Mouse (Mus musculus) cerebellum, postnatal 36 days (tissue): ENCODE results near the gene Kctd2.
"Not testable (repeated sequence)": the region's sequence is repeated elsewhere in the genome, so short reads cannot be mapped to it uniquely, and the experiment has no call there.

Source experiments
- DNase-seq, 2 experiments: peaks; one replicate each; pipeline ENCODE4 v3.0.0; 2021 to 2022; ENCODE audit warnings: mixed read lengths in 2 of 2

Kctd2 gene

DNA sequence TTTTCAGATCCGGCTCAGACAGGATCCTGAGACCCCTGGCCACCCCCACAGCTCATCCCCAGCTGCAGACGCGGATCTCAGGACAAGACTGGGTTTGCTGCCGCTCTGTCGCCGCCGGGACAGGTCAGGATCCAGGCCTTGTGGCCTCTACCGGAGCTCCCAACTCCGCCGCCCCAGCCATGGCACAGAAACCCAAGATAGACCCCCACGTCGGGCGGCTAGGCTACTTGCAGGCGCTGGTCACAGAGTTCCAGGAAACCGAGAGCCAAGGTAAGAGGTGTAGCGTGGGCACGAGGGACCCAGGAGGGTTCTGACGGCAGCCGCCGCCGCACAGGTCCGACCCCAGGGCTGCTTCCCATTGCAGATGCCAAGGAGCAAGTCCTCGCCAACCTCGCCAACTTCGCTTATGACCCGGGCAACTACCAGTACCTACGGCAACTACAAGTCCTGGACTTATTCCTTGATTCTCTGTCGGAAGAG, 55.9 kb downstream of the Kctd2 start:
- DNase-seq, result no peak

DNA sequence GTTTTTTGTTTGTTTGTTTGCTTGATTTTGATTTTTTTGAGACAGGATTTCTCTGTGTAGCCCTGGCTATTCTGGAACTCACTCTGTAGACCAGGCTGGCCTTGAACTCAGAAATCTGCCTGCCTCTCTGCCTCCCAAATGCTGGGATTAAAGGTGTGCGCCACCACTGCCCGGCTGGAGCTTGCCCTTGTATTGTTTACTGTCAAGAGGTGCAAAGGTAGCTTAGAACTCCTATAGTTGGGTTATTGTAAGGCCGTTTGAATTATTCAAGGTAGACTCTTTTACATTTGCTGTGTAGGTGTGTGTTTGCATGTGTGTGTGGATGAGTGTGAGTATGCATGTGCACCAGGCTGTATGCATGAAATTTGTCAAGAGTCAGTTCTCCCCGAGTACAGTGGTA, 56.7 kb downstream of the Kctd2 start:
- not testable (repeated sequence) for DNase-seq

DNA sequence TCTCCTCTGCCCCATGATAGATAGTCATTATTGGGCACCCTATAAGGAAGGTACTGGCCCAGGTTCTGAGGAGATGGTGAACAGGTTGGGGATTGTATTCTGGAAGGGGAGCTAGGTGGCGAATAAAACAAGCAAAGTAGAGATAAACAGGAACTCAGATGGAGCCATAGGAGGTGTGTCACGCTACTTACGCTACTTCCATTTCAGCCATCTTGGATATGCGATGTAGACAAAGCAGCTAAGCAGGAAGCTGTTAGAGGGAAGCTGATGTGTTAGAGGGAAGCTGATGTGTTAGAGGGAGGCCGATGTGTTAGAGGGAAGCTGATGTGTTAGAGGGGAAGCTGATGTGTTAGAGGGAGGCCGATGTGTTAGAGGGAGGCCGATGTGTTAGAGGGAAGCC, 57.5 kb downstream of the Kctd2 start:
- not testable (repeated sequence) for DNase-seq

- no peak for DNase-seq
Observed at GRCm38 (mm10) chr11:115478296-115478938, 58.5 kb downstream of the Kctd2 start.
